Mouse (Mus musculus): Measurements from ENCODE around the gene Vrk3. TPM values are rescaled to one million over a fixed set of nuclear protein-coding genes. Genes with fewer than 3 reads are reported as not detected.

Gene Vrk3
- polyA plus RNA-seq, 1 experiment = 33.9 TPM

DNA sequence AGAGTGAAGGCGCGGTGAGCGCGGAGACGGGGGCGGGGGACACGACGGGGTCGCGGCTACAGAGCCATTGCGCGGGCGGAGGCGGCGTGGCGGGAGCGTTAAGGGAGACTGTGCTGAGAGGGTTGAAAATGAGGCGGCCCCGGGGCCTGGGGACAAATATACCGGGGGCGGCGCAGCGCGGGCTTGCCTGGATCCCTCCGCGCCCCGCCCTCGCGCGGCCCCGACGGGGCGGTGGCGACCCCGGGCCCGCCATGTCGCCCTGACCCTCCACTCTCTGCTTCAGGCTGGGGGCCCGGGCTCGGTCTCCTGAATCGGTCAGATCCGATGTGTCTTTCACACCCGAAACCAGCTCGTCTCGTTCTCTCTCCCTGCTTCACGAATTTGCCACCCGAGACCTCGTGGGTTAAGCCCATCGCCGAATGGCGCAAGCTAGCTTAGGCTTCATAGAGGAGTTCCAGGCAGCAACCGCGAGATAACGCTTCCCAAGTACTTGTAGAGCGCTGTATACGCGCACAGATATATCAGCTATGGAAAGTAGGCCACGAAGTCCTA lies 68.3 kb downstream of the Vrk3 start, which contains the start of gene Atf5:
Atf5 (minus strand) TSS at position 189 of the 552 bp plus-strand sequence.
- DNase-seq (ENCODE audit: extremely low spot score in 1 of 2, low spot score in 1 of 2) = peak in 1 of 2 experiments; percentile 48

DNA sequence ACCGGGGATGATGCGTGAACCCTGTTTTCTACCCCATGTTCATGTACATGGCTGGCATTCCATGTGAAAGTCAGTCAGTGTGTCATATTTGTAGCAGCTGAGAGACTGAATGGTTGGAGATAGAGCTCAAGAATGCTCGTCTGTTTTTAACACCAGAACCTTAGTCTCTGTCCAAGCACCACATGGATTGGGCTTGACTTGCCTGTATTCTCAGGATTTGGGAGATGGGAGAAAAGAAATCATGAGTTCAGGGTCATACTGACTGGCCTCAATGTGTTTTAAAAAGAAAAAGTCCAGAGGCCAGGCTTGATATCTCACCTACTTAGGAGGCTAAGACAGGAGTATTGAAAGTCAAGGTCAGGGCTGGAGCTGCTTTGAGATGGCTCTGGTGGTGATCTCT lies 69.2 kb downstream of the Vrk3 start:
- DNase-seq (ENCODE audit: extremely low spot score in 1 of 2, low spot score in 1 of 2) = no peak

DNA sequence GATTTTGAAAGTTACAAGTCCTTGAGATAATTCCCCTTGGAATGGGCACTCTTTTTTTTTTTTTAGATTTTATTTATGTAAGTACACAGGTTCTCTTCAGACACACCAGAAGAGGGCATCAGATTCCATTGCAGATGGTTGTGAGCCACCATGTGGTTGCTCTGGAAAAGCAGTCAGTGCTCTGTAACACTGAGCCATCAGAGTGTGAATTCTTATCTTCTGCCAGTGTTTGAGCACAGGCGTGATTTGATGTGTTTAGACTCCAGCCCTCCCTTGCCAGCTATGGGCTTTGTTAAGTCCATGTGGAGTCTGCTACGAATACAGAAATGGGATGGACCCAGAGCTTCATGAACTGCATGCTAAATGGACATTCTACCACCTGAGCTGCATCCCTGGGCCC lies 70.0 kb downstream of the Vrk3 start:
- DNase-seq (ENCODE audit: extremely low spot score in 1 of 2, low spot score in 1 of 2) = peak in 1 of 2 experiments; percentile 45

DNA sequence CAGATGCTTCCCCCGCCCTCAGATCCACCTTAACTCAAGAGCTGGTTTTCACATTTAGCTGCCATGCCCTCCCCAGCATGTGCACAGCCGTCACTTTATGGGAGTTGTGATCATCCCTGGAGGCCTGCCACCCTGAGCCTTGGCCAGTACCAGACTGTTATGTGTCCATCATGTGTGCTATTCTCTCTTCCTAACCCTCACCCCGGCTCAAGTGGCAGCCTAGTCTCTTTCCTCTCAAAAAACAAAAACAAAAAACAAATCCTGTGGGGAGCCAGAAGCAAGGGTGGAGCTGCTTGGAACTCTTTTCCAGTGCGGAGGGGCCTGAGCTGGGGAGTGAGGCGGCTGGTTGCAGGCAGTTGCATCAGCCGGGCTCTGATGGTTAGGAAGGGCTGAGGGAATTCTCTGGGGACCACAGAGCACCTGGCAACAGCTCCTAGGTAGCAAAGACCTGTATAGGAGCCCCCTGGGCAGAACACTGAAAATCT lies 70.6 kb downstream of the Vrk3 start:
- DNase-seq (ENCODE audit: extremely low spot score in 1 of 2, low spot score in 1 of 2) = no peak

DNA sequence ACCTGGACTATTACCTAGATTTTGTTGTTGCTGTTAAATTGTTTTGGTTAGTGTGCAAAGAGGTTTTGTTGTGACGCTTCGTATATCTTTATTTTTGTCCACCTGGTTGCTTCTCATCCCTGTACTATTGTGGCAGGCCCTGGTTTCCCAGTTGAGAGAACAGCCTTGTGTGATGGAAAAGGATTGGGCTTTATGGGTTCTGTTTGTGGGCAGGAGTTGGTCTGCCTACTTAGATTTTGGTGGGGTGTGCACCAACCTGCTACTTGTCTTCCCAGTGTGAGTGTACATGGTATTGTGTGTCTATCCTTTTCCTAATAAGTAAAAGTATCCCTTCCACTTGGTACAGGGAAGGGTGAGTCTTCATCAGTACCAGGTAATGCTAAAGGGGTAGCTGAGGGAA lies 71.2 kb downstream of the Vrk3 start:
- no peak for DNase-seq (ENCODE audit: extremely low spot score in 1 of 2, low spot score in 1 of 2)

DNA sequence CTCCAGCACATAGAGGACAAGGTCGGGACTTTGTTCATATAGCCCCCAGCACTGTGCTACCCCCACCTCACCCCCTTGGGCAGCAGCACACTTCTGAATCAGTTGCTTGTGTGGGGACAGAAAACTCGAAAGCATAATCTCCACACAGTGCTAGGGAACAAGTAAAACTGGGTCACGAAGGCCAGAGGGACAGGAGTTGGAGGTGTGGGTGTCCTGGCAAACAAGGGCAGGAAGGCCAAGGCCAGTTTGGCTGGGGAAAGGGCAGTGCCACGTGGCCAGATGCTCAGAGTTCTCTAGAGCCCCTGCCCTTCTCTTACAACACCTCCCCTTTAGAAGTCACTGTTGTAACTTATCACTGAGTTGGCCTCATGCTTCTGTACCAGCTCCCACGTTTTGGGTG lies 71.7 kb downstream of the Vrk3 start:
- no peak for DNase-seq (ENCODE audit: extremely low spot score in 1 of 2, low spot score in 1 of 2)

DNA sequence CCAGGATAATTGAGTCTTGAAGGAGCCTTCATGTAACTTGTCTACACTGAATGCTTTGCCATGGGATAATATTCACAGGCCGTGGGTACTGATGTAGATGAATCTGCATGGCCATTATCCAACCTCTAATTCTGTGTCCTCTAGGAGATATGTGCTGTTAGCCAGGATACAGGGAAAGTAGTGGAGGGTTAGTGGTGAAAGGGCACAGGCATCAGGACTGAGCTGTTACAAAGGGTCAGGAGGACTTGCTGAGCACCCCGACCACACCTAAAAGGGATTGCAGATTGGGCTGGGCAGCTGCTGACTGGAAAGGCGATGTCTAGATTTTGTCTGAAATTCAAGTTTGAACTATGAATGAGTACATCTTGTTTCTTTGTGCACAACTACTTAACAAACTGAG lies 72.3 kb downstream of the Vrk3 start:
- no peak for DNase-seq (ENCODE audit: extremely low spot score in 1 of 2, low spot score in 1 of 2)

DNA sequence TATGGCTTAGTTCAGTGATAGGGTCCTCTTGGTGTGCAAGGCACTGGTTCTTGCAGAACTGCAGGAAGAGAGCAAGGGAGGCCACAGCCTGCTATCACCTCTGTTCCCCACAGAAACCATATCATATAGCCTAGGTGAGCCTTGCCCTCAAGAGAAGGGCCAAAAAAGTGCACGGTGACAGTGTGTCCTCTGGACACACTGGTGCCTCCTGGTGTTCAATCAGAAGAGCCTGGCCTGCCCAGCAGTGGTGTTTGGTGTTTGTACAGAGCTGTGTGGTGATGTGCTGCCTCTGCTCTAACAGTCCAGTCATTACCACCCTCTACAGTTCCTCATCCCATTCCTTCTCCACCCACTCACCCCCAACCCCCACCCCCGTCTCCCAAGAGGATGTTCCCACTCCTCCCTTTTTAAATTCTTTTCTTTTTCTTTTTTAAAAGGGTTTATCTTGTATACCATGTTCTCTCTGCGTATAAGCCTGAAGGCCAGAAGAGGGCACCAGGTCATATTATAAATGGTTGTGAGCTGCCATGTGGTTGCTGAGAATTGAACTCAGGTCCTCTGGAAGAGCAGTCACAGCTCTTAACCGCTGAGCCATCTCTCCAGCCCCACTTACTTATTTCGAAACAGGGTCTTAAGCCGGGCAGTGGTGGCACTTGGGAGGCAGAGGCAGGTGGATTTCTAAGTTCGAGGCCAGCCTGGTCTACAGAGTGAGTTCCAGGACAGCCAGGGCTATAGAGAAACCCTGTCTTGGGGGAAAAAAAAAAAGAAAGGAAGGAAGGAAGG lies 73.6 kb downstream of the Vrk3 start:
- peak in 1 of 2 experiments; percentile 0 for DNase-seq (ENCODE audit: extremely low spot score in 1 of 2, low spot score in 1 of 2)

DNA sequence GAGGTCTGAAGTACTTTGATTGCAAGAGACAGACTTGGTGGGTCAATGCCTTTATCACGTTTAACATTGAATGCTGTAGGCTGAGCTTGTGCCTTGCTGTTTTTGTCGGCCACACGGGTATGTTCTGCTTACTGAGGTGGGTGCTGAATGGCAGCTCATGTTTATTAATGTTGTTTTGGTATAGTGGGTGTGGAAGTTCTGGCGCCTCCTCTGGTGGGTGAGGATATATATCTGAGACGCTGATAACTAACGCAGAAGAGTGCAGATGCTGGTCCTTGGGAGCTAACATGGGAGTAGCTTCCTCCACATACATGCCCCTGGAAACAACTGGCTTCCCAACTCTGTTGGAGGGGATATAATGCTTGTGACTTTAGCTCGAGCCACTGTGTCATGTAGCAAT lies 75.2 kb downstream of the Vrk3 start:
- DNase-seq (ENCODE audit: extremely low spot score in 1 of 2, low spot score in 1 of 2) = peak in 1 of 2 experiments; percentile 2

DNA sequence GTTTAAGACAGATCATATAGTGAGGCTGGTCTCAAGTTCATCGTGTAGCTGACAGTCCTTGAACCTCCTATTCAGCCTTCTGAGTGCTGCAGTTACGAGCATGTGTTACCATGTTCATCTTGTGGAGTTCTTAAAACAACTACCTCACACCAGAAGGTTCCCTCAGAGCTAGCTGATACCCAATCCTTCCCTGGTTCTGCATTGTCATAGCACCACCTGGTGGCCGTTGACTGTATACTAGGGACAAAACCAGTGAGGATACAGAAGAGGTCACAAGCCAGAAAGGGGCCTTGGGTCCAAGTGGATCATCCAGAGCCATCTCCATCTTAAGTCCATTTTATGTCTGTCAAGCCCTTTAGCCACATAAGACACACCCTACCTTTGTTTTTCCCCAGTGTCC lies 76.7 kb downstream of the Vrk3 start:
- DNase-seq (ENCODE audit: extremely low spot score in 1 of 2, low spot score in 1 of 2) = peak in 1 of 2 experiments; percentile 90

DNA sequence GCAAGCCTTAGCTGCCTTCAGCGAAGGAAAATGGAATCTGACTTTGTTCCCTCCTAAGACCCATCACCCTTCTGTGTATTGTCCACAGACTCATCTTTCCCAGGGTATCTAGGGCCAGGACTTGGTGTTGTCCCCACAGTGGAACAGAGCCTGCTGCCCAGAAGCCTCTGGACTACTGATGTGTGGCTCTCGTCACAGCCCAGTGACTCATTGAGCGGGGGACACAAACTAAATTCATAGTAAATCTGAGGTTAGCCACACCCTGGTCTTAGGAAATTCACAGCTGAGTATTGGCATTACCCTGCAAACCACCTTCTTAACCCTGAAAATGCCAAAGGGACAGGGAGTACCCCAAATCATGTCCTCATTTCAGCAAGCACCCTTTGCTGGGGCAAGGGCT lies 78.6 kb downstream of the Vrk3 start:
- DNase-seq (ENCODE audit: extremely low spot score in 1 of 2, low spot score in 1 of 2) = no peak

Other genes starting within 250 kb of the Vrk3 start
- 0.11 and 0.12 TPM in 2 replicates for gene Mybpc2, start 223.8 kb upstream of the Vrk3 start, polyA plus RNA-seq (2012; rRNA removed)
- 0.08 and 0.11 TPM in 2 replicates for gene Spib, start 216.3 kb upstream of the Vrk3 start, polyA plus RNA-seq (2012; rRNA removed)
- 14.9 and 15.3 TPM in 2 replicates for gene Pold1, start 199.6 kb upstream of the Vrk3 start, polyA plus RNA-seq (2012; rRNA removed)
- 82.9 and 90.2 TPM in 2 replicates for gene Nr1h2, start 194.5 kb upstream of the Vrk3 start, polyA plus RNA-seq (2012; rRNA removed)
- gene Napsa, start 176.0 kb upstream of the Vrk3 start, polyA plus RNA-seq (2012; rRNA removed) = 0.40 and 0.54 TPM in 2 replicates
- gene Kcnc3, start 157.7 kb upstream of the Vrk3 start, polyA plus RNA-seq (2012; rRNA removed) = 47.9 and 49.9 TPM in 2 replicates
- 17.5 and 18.6 TPM in 2 replicates for gene Myh14, start 77.6 kb upstream of the Vrk3 start, polyA plus RNA-seq (2012; rRNA removed)
- gene Izumo2, start 39.7 kb upstream of the Vrk3 start, polyA plus RNA-seq (2012; rRNA removed) = not detected in 2 replicates
- gene Zfp473, start 2.6 kb downstream of the Vrk3 start, polyA plus RNA-seq (2012; rRNA removed) = 0.55 and 0.62 TPM in 2 replicates
- 29.1 and 29.3 TPM in 2 replicates for gene Nup62, start 67.7 kb downstream of the Vrk3 start, polyA plus RNA-seq (2012; rRNA removed)
- 1.3 and 2.2 TPM in 2 replicates for gene Il4i1, start 68.0 kb downstream of the Vrk3 start, polyA plus RNA-seq (2012; rRNA removed)
- 24.2 and 35.6 TPM in 2 replicates for gene Atf5, start 68.2 kb downstream of the Vrk3 start, polyA plus RNA-seq (2012; rRNA removed)
- 87.0 and 108 TPM in 2 replicates for gene Akt1s1, start 100.6 kb downstream of the Vrk3 start, polyA plus RNA-seq (2012; rRNA removed)
- 84.3 and 106 TPM in 2 replicates for gene Tbc1d17, start 100.7 kb downstream of the Vrk3 start, polyA plus RNA-seq (2012; rRNA removed)
- gene Pnkp, start 108.7 kb downstream of the Vrk3 start, polyA plus RNA-seq (2012; rRNA removed) = 42.3 and 44.9 TPM in 2 replicates
- 408 and 469 TPM in 2 replicates for gene Ptov1, start 121.4 kb downstream of the Vrk3 start, polyA plus RNA-seq (2012; rRNA removed)
- 123 and 130 TPM in 2 replicates for gene Med25, start 144.3 kb downstream of the Vrk3 start, polyA plus RNA-seq (2012; rRNA removed)
- gene Fuz, start 147.7 kb downstream of the Vrk3 start, polyA plus RNA-seq (2012; rRNA removed) = 30.4 and 32.4 TPM in 2 replicates
- 216 and 254 TPM in 2 replicates for gene Ap2a1, start 181.1 kb downstream of the Vrk3 start, polyA plus RNA-seq (2012; rRNA removed)
- 1.4 TPM in 2 replicates for gene Tsks, start 194.8 kb downstream of the Vrk3 start, polyA plus RNA-seq (2012; rRNA removed)
- gene Cpt1c, start 226.4 kb downstream of the Vrk3 start, polyA plus RNA-seq (2012; rRNA removed) = 151 TPM in 2 replicates
- gene Prmt1, start 238.2 kb downstream of the Vrk3 start, polyA plus RNA-seq (2012; rRNA removed) = 217 and 232 TPM in 2 replicates
- gene Irf3, start 249.2 kb downstream of the Vrk3 start, polyA plus RNA-seq (2012; rRNA removed) = 88.4 and 88.6 TPM in 2 replicates

Measured in frontal cortex, adult 2 months (tissue).